Mouse (Mus musculus) G1E (cell line): Measurements from ENCODE around the gene Resp18. TPM values are rescaled to one million over a fixed set of nuclear protein-coding genes. Genes with fewer than 3 reads are reported as not detected.

Experiments used
- ATAC-seq: 2 replicates; pipeline ENCODE4 v1.8.0; 2016; ENCODE audit warnings: mild to moderate bottlenecking; ENCODE audit not compliant: insufficient number of reproducible peaks, poor library complexity, low FRiP score, severe bottlenecking; ENCODE audit errors: extremely low read depth
- DNase-seq: peaks from one replicate; pipeline ENCODE4 v3.0.0; 2012; ENCODE audit warnings: low spot score
- H3K27me3 ChIP-seq: 2 replicates; pipeline ENCODE4 v1.6.1; 2012; ENCODE audit warnings: mild to moderate bottlenecking, low read length, inconsistent platforms; ENCODE audit not compliant: insufficient read depth
- H3K36me3 ChIP-seq: replicated peaks from 2 replicates; pipeline ENCODE3; 2012; ENCODE audit warnings: mild to moderate bottlenecking, inconsistent platforms
- H3K4me1 ChIP-seq: 2 replicates; pipeline ENCODE4 v1.6.1; 2012; ENCODE audit warnings: low read depth, low read length, inconsistent platforms, mixed read lengths; ENCODE audit not compliant: insufficient read depth
- H3K4me3 ChIP-seq: 2 replicates; pipeline ENCODE4 v1.5.1; 2012; ENCODE audit warnings: low read depth, mild to moderate bottlenecking, inconsistent platforms, low read length, moderate library complexity, mixed read lengths
- H3K9me3 ChIP-seq: replicated peaks from 2 replicates; pipeline ENCODE4 v1.6.1; 2012; ENCODE audit warnings: inconsistent platforms
- CTCF ChIP-seq: IDR thresholded peaks from 2 replicates; pipeline ENCODE4 v1.5.1; 2012; ENCODE audit warnings: low read depth, low read length, inconsistent platforms, mixed read lengths
- GATA1 ChIP-seq: IDR thresholded peaks from 2 replicates; pipeline ENCODE4 v1.6.1; 2012; ENCODE audit warnings: borderline replicate concordance, low read length, inconsistent platforms, mixed read lengths
- GATA2 ChIP-seq: IDR thresholded peaks from 2 replicates; pipeline ENCODE4 v1.6.1; 2012; ENCODE audit warnings: low read depth, low read length, inconsistent platforms, borderline replicate concordance
- POLR2AphosphoS5 ChIP-seq: IDR thresholded peaks from 2 replicates; pipeline ENCODE4 v1.6.1; 2012; ENCODE audit warnings: low read depth, low read length, inconsistent platforms; ENCODE audit not compliant: insufficient replicate concordance
- TAL1 ChIP-seq: conservative IDR thresholded peaks from 2 replicates; pipeline ENCODE4 v1.6.1; 2012; ENCODE audit warnings: low read depth, low read length, inconsistent platforms, mixed read lengths
- polyA plus RNA-seq: library from polyadenylated mRNA; stranded (reverse); fragments of >175 nt; gene quantifications from 2 replicates; pipeline ENCODE4 v1.2.3, GENCODE M21; 2012
- total RNA-seq, 2 experiments: library from RNA; stranded (forward) in 1 of 2; stranded (reverse) in 1 of 2; fragments of 200-1000 nt in 1 of 2; fragments of >200 nt in 1 of 2; fragmentation: Nextera tagmentation in 1 of 2; gene quantifications; 2 replicates each; pipeline ENCODE4 v1.2.3; 2014 to 2017

The Resp18 gene
- total and polyA plus RNA-seq, 3 experiments = not detected

- Histone ChIP-seq H3K36me3 (no peaks in the 10 kb centered on the region), H3K4me3 (no peak within 1 kb of the TSS), H3K27me3 (peaks cover 31% of the 10 kb centered on the region), H3K4me1 (peaks cover 63% of the 10 kb centered on the region), H3K9me3 (no peaks in the 10 kb centered on the region)
- DNase-seq = no peak
- TF ChIP-seq CTCF = no peak
- no peak for TF ChIP-seq GATA1
- TF ChIP-seq POLR2AphosphoS5 = no peak
- no peak for TF ChIP-seq GATA2
- no peak for TF ChIP-seq TAL1
- ATAC-seq = no peak
Measured at GRCm38 (mm10) chr1:75231664-75232152, 46.5 kb downstream of the Resp18 start, which contains the start of gene A630095N17Rik. A630095N17Rik (minus strand) TSS chr1:75232102.

DNA sequence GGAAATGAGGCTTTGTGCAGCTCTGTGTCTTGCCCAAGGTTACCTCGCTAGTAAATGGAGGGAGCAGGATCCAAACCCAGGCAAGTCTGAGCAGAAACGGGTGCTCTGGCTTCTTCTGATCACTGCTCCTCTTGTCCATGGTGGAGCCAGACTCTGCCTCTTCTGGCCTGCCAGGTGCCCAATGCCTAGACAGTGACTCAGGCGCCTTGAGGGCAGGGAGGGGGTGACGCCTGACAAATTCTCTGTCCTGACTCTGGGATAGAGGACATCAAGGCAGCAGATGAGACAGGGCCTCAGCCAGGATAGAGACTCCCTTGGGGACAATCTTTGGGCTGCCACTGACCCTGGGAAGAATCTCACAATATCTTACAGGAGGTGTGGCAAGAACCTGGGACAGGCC is 47.0 kb downstream of the Resp18 start:
- Histone ChIP-seq H3K4me3 (no peak overlapping the region), H3K4me1 (peaks cover 61% of the 10 kb centered on the region), H3K27me3 (peaks cover 34% of the 10 kb centered on the region), H3K36me3 (no peaks in the 10 kb centered on the region), H3K9me3 (no peaks in the 10 kb centered on the region)
- DNase-seq = no peak
- TF ChIP-seq GATA2 (no peak), CTCF (no peak), TAL1 (no peak), GATA1 (no peak), POLR2AphosphoS5 (no peak)
- ATAC-seq = no peak

GRCm38 (mm10) chr1:75230335-75230994 is 47.8 kb downstream of the Resp18 start:
- H3K36me3 ChIP-seq = no peaks in the 10 kb centered on the region
- ATAC-seq = no peak
- no peak overlapping the region for H3K4me3 ChIP-seq
- H3K4me1 ChIP-seq = peaks cover 61% of the 10 kb centered on the region
- no peak for DNase-seq
- peaks cover 34% of the 10 kb centered on the region for H3K27me3 ChIP-seq
- H3K9me3 ChIP-seq = no peaks in the 10 kb centered on the region
- no peak for TF ChIP-seq GATA1
- no peak for TF ChIP-seq POLR2AphosphoS5
- no peak for TF ChIP-seq GATA2
- no peak for TF ChIP-seq TAL1
- TF ChIP-seq CTCF = no peak

GRCm38 (mm10) chr1:75229158-75229557 is 49.1 kb downstream of the Resp18 start:
- DNase-seq (no peak), ATAC-seq (no peak)
- Histone ChIP-seq H3K9me3 (no peaks in the 10 kb centered on the region), H3K4me1 (peaks cover 61% of the 10 kb centered on the region), H3K27me3 (peaks cover 34% of the 10 kb centered on the region), H3K4me3 (no peak overlapping the region), H3K36me3 (no peaks in the 10 kb centered on the region)
- TF ChIP-seq CTCF = no peak
- no peak for TF ChIP-seq GATA2
- TF ChIP-seq GATA1 = no peak
- TF ChIP-seq POLR2AphosphoS5 = no peak
- no peak for TF ChIP-seq TAL1

DNA sequence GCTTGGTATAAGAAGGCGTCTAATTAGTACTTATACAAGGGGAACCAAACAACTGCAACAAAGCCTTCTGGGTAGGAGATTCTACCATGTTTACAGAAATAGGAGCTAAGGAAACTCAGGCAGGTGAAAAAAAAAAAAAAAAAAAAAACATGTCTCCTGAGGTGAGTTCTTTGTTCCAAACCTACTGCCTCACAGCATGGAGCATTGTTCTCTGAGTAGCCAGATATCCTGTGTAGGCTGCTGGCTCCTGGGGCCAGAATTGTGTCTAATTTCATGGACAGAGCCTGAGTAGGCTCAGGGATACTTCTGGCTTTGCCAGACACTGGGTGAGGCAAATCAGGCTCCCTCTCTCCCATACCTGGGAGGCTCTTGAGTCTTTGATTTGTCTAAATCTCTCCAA is 50.6 kb downstream of the Resp18 start:
- ATAC-seq (no peak), DNase-seq (no peak)
- no peaks in the 10 kb centered on the region for H3K9me3 ChIP-seq
- TF ChIP-seq CTCF = no peak
- no peak for TF ChIP-seq GATA2
- no peak for TF ChIP-seq TAL1
- no peak for TF ChIP-seq POLR2AphosphoS5
- no peak for TF ChIP-seq GATA1
- H3K36me3 ChIP-seq = no peaks in the 10 kb centered on the region
- peaks cover 69% of the 10 kb centered on the region for H3K4me1 ChIP-seq
- H3K4me3 ChIP-seq = no peak overlapping the region
- H3K27me3 ChIP-seq = peaks cover 34% of the 10 kb centered on the region

DNA sequence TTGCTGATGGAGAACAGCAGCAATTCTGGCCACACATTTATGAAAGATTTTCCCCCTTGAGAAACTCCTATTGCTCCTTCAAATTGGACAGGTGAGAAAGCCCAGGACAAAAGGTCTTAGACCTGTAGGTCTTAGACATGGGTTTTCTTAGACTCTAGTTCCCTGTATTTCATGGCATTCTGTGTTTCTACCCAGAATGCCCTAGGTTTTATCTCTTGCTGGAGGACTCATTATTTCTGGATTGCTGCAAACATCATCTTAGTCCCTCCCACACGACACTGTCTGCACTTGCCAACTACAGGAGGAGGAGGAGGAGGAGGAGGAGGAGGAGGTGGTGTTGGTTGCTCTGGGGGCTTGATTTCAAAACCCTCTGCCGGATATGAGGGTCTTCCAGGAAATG is 52.1 kb downstream of the Resp18 start:
- no peak overlapping the region for H3K4me3 ChIP-seq
- H3K27me3 ChIP-seq = peaks cover 25% of the 10 kb centered on the region
- DNase-seq (no peak), ATAC-seq (no peak)
- H3K36me3 ChIP-seq = no peaks in the 10 kb centered on the region
- no peak for TF ChIP-seq TAL1
- no peak for TF ChIP-seq GATA1
- TF ChIP-seq POLR2AphosphoS5 = no peak
- TF ChIP-seq CTCF = no peak
- TF ChIP-seq GATA2 = no peak
- no peaks in the 10 kb centered on the region for H3K9me3 ChIP-seq
- peaks cover 65% of the 10 kb centered on the region for H3K4me1 ChIP-seq
